Mouse (Mus musculus): ENCODE results near the gene Zfp606. TPM values are rescaled to one million over a fixed set of nuclear protein-coding genes. Genes with fewer than 3 reads are reported as not detected.
A peak's percentile ranks its signal among the peaks of the same experiment; 100 is the strongest.

Gene Zfp606
- total RNA-seq (2021) (1 to 10 TPM; 7.7 to 9.6 TPM), polyA plus RNA-seq (2012; rRNA removed) (4.0 and 4.4 TPM in 2 replicates)
- long read RNA-seq, full-length matches to known transcripts = 4 of 8 reads
- long read RNA-seq, partial matches to known transcripts = 0 of 8 reads
- long read RNA-seq, other reads (novel, unspliced or antisense) = 4 of 8 reads

GRCm38 (mm10) chr7:12478158-12479008, at the start of gene Zfp606:
Zfp606 (plus strand) TSS chr7:12478293.
- DNase-seq = peak; percentile 91

GRCm38 (mm10) chr7:12479009-12479346, 885 bp downstream of the Zfp606 start:
- no peak for DNase-seq

- no peak for DNase-seq
These were observed 1.4 kb downstream of the Zfp606 start for GRCm38 (mm10) chr7:12479525-12479924.

GRCm38 (mm10) chr7:12483771-12484170, 5.7 kb downstream of the Zfp606 start:
- no peak for DNase-seq

- DNase-seq = no peak
These were observed 7.9 kb downstream of the Zfp606 start for GRCm38 (mm10) chr7:12485956-12486355.

GRCm38 (mm10) chr7:12486691-12487090, 8.6 kb downstream of the Zfp606 start:
- no peak for DNase-seq

- DNase-seq = no peak
These were observed 32.8 kb downstream of the Zfp606 start for GRCm38 (mm10) chr7:12510913-12511312.

GRCm38 (mm10) chr7:12512217-12512616, 34.1 kb downstream of the Zfp606 start, which contains the start of gene 2900092C05Rik:
2900092C05Rik (plus strand) TSS chr7:12512517.
- no peak for DNase-seq

Other genes with a start within 250 kb of the Zfp606 start
- not detected for gene Vmn1r81, start 210.0 kb upstream of the Zfp606 start, total RNA-seq (2021)
- not detected in 2 replicates for gene Vmn1r81, start 210.0 kb upstream of the Zfp606 start, polyA plus RNA-seq (2012; rRNA removed)
- not detected for gene Vmn1r82, start 177.9 kb upstream of the Zfp606 start, total RNA-seq (2021)
- gene Vmn1r82, start 177.9 kb upstream of the Zfp606 start, polyA plus RNA-seq (2012; rRNA removed) = not detected in 2 replicates
- gene Vmn1r83, start 148.8 kb upstream of the Zfp606 start, total RNA-seq (2021) = not detected
- gene Vmn1r83, start 148.8 kb upstream of the Zfp606 start, polyA plus RNA-seq (2012; rRNA removed) = not detected in 2 replicates
- not detected for gene Vmn1r84, start 109.0 kb upstream of the Zfp606 start, total RNA-seq (2021)
- gene Vmn1r84, start 109.0 kb upstream of the Zfp606 start, polyA plus RNA-seq (2012; rRNA removed) = not detected in 2 replicates
- 1 to 10 TPM; 3.7 to 6.0 TPM for gene Zfp551, start 55.5 kb upstream of the Zfp606 start, total RNA-seq (2021)
- 0.38 and 0.52 TPM in 2 replicates for gene Zfp551, start 55.5 kb upstream of the Zfp606 start, polyA plus RNA-seq (2012; rRNA removed)
- gene 2900092C05Rik, start 34.2 kb downstream of the Zfp606 start, total RNA-seq (2021) = not detected
- gene 2900092C05Rik, start 34.2 kb downstream of the Zfp606 start, polyA plus RNA-seq (2012; rRNA removed) = not detected in 2 replicates
- under 1 TPM; under 0.01 to 0.03 TPM for gene Vmn2r53, start 130.5 kb downstream of the Zfp606 start, total RNA-seq (2021)
- not detected in 2 replicates for gene Vmn2r53, start 130.5 kb downstream of the Zfp606 start, polyA plus RNA-seq (2012; rRNA removed)
- gene Vmn2r54, start 162.0 kb downstream of the Zfp606 start, total RNA-seq (2021) = not detected
- gene Vmn2r54, start 162.0 kb downstream of the Zfp606 start, polyA plus RNA-seq (2012; rRNA removed) = 0.07 TPM in 1 of 2 replicates, not detected in the other
- gene Vmn2r55, start 206.7 kb downstream of the Zfp606 start, total RNA-seq (2021) = not detected
- gene Vmn2r55, start 206.7 kb downstream of the Zfp606 start, polyA plus RNA-seq (2012; rRNA removed) = not detected in 2 replicates